Mouse (Mus musculus) forebrain, embryonic 13.5 days (tissue): ENCODE results near the gene Gm8906. TPM values are rescaled to one million over a fixed set of nuclear protein-coding genes. Genes with fewer than 3 reads are reported as not detected.
"Not testable (repeated sequence)": the region's sequence is repeated elsewhere in the genome, so short reads cannot be mapped to it uniquely, and the experiment has no call there.

Experiments used
- ATAC-seq: fragments of 200-750 bp; cut with Nextera tagmentation; 2 replicates; pipeline ENCODE4 v1.8.0; 2017
- H3K27ac ChIP-seq: fragments of 300-500 bp; sonication (generic); 2 replicates; pipeline ENCODE4 v1.5.1; 2015; ENCODE audit warnings: inconsistent platforms, mild to moderate bottlenecking, moderate library complexity
- H3K27me3 ChIP-seq: fragments of 300-500 bp; sonication (generic); 2 replicates; pipeline ENCODE4 v1.6.1; 2015; ENCODE audit warnings: mild to moderate bottlenecking, inconsistent platforms
- H3K36me3 ChIP-seq: fragments of 300-500 bp; sonication (generic); 2 replicates; pipeline ENCODE4 v1.6.1; 2015; ENCODE audit warnings: mild to moderate bottlenecking, inconsistent platforms; ENCODE audit not compliant: poor library complexity, severe bottlenecking
- H3K4me1 ChIP-seq: fragments of 300-500 bp; sonication (generic); 2 replicates; pipeline ENCODE4 v1.6.1; 2015; ENCODE audit warnings: inconsistent platforms
- H3K4me2 ChIP-seq: fragments of 300-500 bp; sonication (generic); 2 replicates; pipeline ENCODE4 v1.6.1; 2015; ENCODE audit warnings: inconsistent platforms, mild to moderate bottlenecking, moderate library complexity
- H3K4me3 ChIP-seq: fragments of 300-500 bp; sonication (generic); 2 replicates; pipeline ENCODE4 v1.5.1; 2015; ENCODE audit warnings: mild to moderate bottlenecking, inconsistent platforms
- H3K9ac ChIP-seq: fragments of 300-500 bp; sonication (generic); 2 replicates; pipeline ENCODE4 v1.6.1; 2015; ENCODE audit warnings: mild to moderate bottlenecking, inconsistent platforms
- H3K9me3 ChIP-seq: fragments of 300-500 bp; sonication (generic); replicated peaks from 2 replicates; pipeline ENCODE4 v1.6.1; 2016; ENCODE audit warnings: inconsistent platforms
- WGBS: fragments of 180-500 bp; shearing (Covaris S2); methylation state at CpG from one replicate; pipeline ENCODE4 v1.1.7; 2015; 5-methylcytosine and 5-hydroxymethylcytosine counted together
- polyA plus RNA-seq: library from polyadenylated mRNA; unstranded; fragments of >200 nt; fragmentation: Nextera tagmentation; extraction: Ambion mirVana; gene quantifications from 2 replicates; pipeline ENCODE4 v1.2.1, GENCODE M21; 2015

Gm8906 gene
- polyA plus RNA-seq: not detected in 2 replicates

DNA sequence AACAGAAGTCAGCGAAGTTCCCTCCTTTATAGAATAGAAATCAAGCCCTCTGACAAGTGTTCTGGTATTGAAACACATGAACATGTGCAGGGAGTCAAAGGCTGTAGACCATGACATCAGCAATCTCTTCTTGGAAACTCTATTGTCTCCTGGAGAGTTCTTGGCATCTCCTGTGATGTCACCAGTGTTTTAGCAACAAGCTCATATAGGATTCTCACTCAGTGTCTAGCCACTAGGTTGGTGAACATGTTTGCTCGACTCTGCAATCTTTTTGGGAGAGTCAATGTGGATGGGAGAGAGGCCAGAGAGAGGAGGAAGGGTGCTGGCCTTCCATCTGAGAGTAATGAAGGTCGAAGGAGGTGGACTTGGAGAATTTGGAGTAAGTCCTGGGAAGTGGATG, at the start of gene Gm8906:
Gene Gm8906 (plus strand): TSS at position 301 of the 400 bp plus-strand sequence.
- not testable (repeated sequence) for H3K4me3 ChIP-seq, H3K9me3 ChIP-seq, ATAC-seq, H3K4me1 ChIP-seq, H3K27me3 ChIP-seq, H3K9ac ChIP-seq, H3K4me2 ChIP-seq, H3K27ac ChIP-seq, H3K36me3 ChIP-seq
- WGBS: 42% methylated on average over 2 of the region's 3 CpGs

Other genes with a start within 250 kb of the Gm8906 start
- not detected in 2 replicates for gene Gm8890, start 246.7 kb upstream of the Gm8906 start, polyA plus RNA-seq
- not detected in 2 replicates for gene Speer1, start 161.2 kb upstream of the Gm8906 start, polyA plus RNA-seq
- gene Gm8897, start 86.3 kb upstream of the Gm8906 start, polyA plus RNA-seq: not detected in 2 replicates
- gene Gm6460, start 92.2 kb downstream of the Gm8906 start, polyA plus RNA-seq: not detected in 2 replicates
- not detected in 2 replicates for gene Gm8922, start 179.3 kb downstream of the Gm8906 start, polyA plus RNA-seq